ENCODE assay signal across 9 mouse cellular contexts in the genomic region with DNA sequence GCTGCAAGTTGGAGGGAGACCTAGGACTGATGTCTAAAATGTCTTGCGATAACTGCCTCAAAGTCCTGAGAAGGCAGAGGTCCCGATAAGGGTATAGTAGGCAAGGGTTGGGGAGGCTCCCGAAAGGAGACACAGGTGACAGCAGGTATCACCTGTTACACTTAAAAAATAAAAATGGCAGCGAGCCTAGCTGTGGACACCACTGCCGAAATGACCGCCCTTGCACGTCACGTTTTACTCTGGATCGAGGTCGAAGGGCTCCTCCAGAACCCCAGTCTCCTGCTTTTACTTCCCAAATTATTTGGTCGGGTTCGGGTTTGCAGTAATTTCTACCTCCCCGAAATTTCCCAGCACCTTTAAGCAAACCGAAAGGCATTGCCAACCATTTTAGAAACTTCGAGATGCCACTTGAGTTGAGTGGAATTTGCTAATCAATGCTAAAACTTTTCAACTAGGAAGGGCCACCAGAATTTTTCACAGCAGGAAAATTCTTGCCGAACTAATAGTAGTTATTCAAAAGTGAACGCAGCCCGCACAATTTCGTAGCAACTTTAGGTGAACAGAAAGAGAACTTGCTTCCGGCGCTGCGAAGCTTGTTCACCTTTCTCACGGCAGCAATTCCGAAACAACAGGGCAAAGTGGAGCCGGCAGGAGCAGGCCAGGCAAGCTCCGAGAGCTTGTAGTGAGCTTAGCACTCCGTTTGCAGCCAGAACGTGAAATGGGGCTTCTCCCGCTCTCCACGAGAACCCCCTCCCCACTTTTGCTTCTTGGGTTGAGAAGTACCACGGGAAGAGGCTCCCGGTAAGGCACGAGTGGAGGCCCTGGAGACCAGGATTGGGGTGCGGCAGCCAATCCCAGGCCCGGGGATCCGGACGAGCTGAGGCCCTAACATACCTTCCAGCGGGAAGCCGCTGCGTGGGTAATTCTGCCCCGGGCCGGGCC. TPM values are rescaled to one million over a fixed set of nuclear protein-coding genes. Genes with fewer than 3 reads are reported as not detected.
DNase-seq lines count a peak whose midpoint lies in the region; ATAC-seq and TF ChIP-seq lines count a peak whose summit lies in the region.
"Had no signal": no experiment of that assay in that cellular context is flagged by ENCODE, and none has a peak within 500 bp of the region (broad histone marks: within the 10 kb centered on the region; RNA-seq: fewer than 3 reads in every experiment).

No protein-coding gene starts in this region.

- H3K9ac ChIP-seq in forebrain, embryonic 13.5 days = no peak overlapping the region
- no peak overlapping the region for H3K9ac ChIP-seq in liver, embryonic 12.5 days

- H3K27ac ChIP-seq in spleen, adult 2 months (ENCODE audit: insufficient read depth, low read length) = no peak overlapping the region
- no peak overlapping the region for H3K27ac ChIP-seq in forebrain, embryonic 13.5 days
- no peak overlapping the region for H3K27ac ChIP-seq in liver, embryonic 12.5 days

- H3K4me3 ChIP-seq in spleen, adult 2 months (ENCODE audit: extremely low read depth, insufficient read depth, insufficient read length) = peak overlapping the region; percentile 29; the same call in 1 of the 2 replicates
- peak overlapping the region; percentile 29 for H3K4me3 ChIP-seq in forebrain, embryonic 13.5 days
- H3K4me3 ChIP-seq in liver, embryonic 12.5 days = peak overlapping the region; percentile 29

- peaks cover 36% of the 10 kb centered on the region for H3K27me3 ChIP-seq in spleen, adult 2 months (ENCODE audit: control insufficient read depth, insufficient read depth, low read length)
- H3K27me3 ChIP-seq in forebrain, embryonic 13.5 days = peaks cover 99% of the 10 kb centered on the region
- peaks cover 100% of the 10 kb centered on the region for H3K27me3 ChIP-seq in liver, embryonic 12.5 days (replicated peaks)

- DNase-seq in spleen, adult 2 months (ENCODE audit: low read depth in 1 of 2, low spot score in 2 of 2) = no peak
- no peak for DNase-seq in spleen, postnatal 4 days (ENCODE audit: low spot score in 2 of 2)
- no peak for DNase-seq in left cerebral cortex, postnatal 10 days (ENCODE audit: extremely low spot score in 1 of 2, low spot score in 2 of 2)
- no peak for DNase-seq in gastrocnemius, postnatal 4 days (ENCODE audit: low spot score in 2 of 2)
- no peak for DNase-seq in ovary, postnatal 36 days (ENCODE audit: low spot score)
- DNase-seq: spleen, adult 18-20 months had no signal

- H3K4me1 ChIP-seq in spleen, adult 2 months (ENCODE audit: control insufficient read depth, insufficient read depth, insufficient read length) = no peaks in the 10 kb centered on the region
- peaks cover 12% of the 10 kb centered on the region for H3K4me1 ChIP-seq in forebrain, embryonic 13.5 days
- H3K4me1 ChIP-seq in liver, embryonic 12.5 days = peaks cover 10% of the 10 kb centered on the region; the same call in 1 of the 2 replicates

- TF ChIP-seq CTCF in spleen, adult 2 months (IDR thresholded peaks at IDR 0.05; ENCODE audit: extremely low read depth, insufficient read depth, insufficient read length, insufficient replicate concordance) = no peak

- peak; percentile 19; the same call in 1 of the 2 replicates for ATAC-seq in forebrain, embryonic 13.5 days
- no peak for ATAC-seq in liver, embryonic 12.5 days

- no peaks in the 10 kb centered on the region for H3K36me3 ChIP-seq in spleen, adult 2 months (ENCODE audit: control insufficient read depth, insufficient read depth, low read length)
- H3K36me3 ChIP-seq in forebrain, embryonic 13.5 days (ENCODE audit: poor library complexity, severe bottlenecking) = no peaks in the 10 kb centered on the region
- H3K36me3 ChIP-seq in liver, embryonic 12.5 days = no peaks in the 10 kb centered on the region

- no peak for TF ChIP-seq POLR2A in spleen, adult 2 months (IDR thresholded peaks at IDR 0.05; ENCODE audit: low read depth, low read length)

- H3K4me2 ChIP-seq in forebrain, embryonic 13.5 days = peak overlapping the region; percentile 44
- peak overlapping the region; percentile 46 for H3K4me2 ChIP-seq in liver, embryonic 12.5 days

- WGBS in spleen, adult 2 months = 3% methylated on average over 42 of the region's 42 CpGs
- WGBS in forebrain, embryonic 13.5 days = under 1% methylated on average over 42 of the region's 42 CpGs
- 2% methylated on average over 42 of the region's 42 CpGs for WGBS in liver, embryonic 12.5 days (ENCODE audit: insufficient replicate concordance)

- no peaks in the 10 kb centered on the region for H3K9me3 ChIP-seq in forebrain, embryonic 13.5 days (replicated peaks)
- no peaks in the 10 kb centered on the region for H3K9me3 ChIP-seq in liver, embryonic 12.5 days (replicated peaks)

- intact Hi-C loops in left cerebral cortex, postnatal 10 days (cut with DNase I) = no loop called here

RNA-seq across cellular contexts. Expression of gene Pax3, which starts 0.9 kb away (rescaled TPM):
- 0.26 TPM in 1 of 2 replicates, not detected in the other for polyA plus RNA-seq in spleen, adult 2 months (2012; rRNA removed)
- 0.53 and 0.65 TPM in 2 replicates for polyA plus RNA-seq in forebrain, embryonic 13.5 days (2015; fragmentation: Nextera tagmentation; extraction: Ambion mirVana)
- 0.04 TPM in 1 of 2 replicates, not detected in the other for polyA plus RNA-seq in liver, embryonic 12.5 days (2016; fragmentation: Nextera tagmentation; extraction: Ambion mirVana)
- total RNA-seq in left cerebral cortex, postnatal 10 days (2021) = not detected
- under 1 TPM in 1 of 2 experiments, not detected in 1; 0.13 TPM for total RNA-seq in gastrocnemius, postnatal 4 days (2021)
- total RNA-seq: common myeloid progenitor, adult 5-6 weeks had no signal
